Mouse (Mus musculus) gastrocnemius, postnatal 4 days (tissue): ENCODE data around the gene Ppm1e. TPM values are rescaled to one million over a fixed set of nuclear protein-coding genes. Genes with fewer than 3 reads are reported as not detected.
"Not testable (repeated sequence)": the region's sequence is repeated elsewhere in the genome, so short reads cannot be mapped to it uniquely, and the experiment has no call there.

ENCODE experiments used
- DNase-seq, 2 experiments: peaks; one replicate each; pipeline ENCODE4 v3.0.0; 2021 to 2022; ENCODE audit warnings: low spot score in 2 of 2, mixed read lengths in 2 of 2
- total RNA-seq, 2 experiments: library from RNA; stranded (reverse); gene quantifications; 2 replicates each; pipeline ENCODE4 v1.2.3; 2021

Gene Ppm1e
- total RNA-seq, 2 experiments from 2014 or later = 0.71 to 0.86 TPM

GRCm38 (mm10) chr11:87310309-87310708, 48.5 kb downstream of the Ppm1e start:
- no peak for DNase-seq

- DNase-seq = no peak
Observed at GRCm38 (mm10) chr11:87309329-87310074, 49.3 kb downstream of the Ppm1e start.

GRCm38 (mm10) chr11:87299066-87299465, 59.8 kb downstream of the Ppm1e start:
- no peak for DNase-seq

GRCm38 (mm10) chr11:87296467-87296866, 62.4 kb downstream of the Ppm1e start:
- DNase-seq = no peak

GRCm38 (mm10) chr11:87295636-87296035, 63.2 kb downstream of the Ppm1e start:
- DNase-seq = no peak

GRCm38 (mm10) chr11:87289313-87289712, 69.5 kb downstream of the Ppm1e start:
- no peak for DNase-seq

GRCm38 (mm10) chr11:87286194-87286593, 72.6 kb downstream of the Ppm1e start:
- no peak for DNase-seq

GRCm38 (mm10) chr11:87281907-87282475, 76.8 kb downstream of the Ppm1e start:
- DNase-seq = no peak

GRCm38 (mm10) chr11:87279461-87279860, 79.4 kb downstream of the Ppm1e start:
- DNase-seq = no peak

- DNase-seq = no peak
Observed at GRCm38 (mm10) chr11:87278807-87279206, 80.0 kb downstream of the Ppm1e start.

- peak in 1 of 2 experiments; percentile 15 for DNase-seq
Observed at GRCm38 (mm10) chr11:87276240-87276985, 82.4 kb downstream of the Ppm1e start.

- no peak for DNase-seq
Observed at GRCm38 (mm10) chr11:87275420-87276048, 83.3 kb downstream of the Ppm1e start.

- no peak for DNase-seq
Observed at GRCm38 (mm10) chr11:87272725-87273124, 86.1 kb downstream of the Ppm1e start.

GRCm38 (mm10) chr11:87271479-87271878, 87.3 kb downstream of the Ppm1e start:
- DNase-seq = no peak

GRCm38 (mm10) chr11:87270958-87271357, 87.9 kb downstream of the Ppm1e start:
- DNase-seq = no peak

GRCm38 (mm10) chr11:87270446-87270845, 88.4 kb downstream of the Ppm1e start:
- no peak for DNase-seq

GRCm38 (mm10) chr11:87268803-87269202, 90.0 kb downstream of the Ppm1e start:
- DNase-seq = no peak

- DNase-seq = no peak
Observed at GRCm38 (mm10) chr11:87266246-87266645, 92.6 kb downstream of the Ppm1e start.

- no peak for DNase-seq
Observed at GRCm38 (mm10) chr11:87263946-87264345, 94.9 kb downstream of the Ppm1e start.

- DNase-seq = not testable (repeated sequence)
Observed at GRCm38 (mm10) chr11:87261705-87262104, 97.1 kb downstream of the Ppm1e start.

- no peak for DNase-seq
Observed at GRCm38 (mm10) chr11:87259792-87260191, 99.0 kb downstream of the Ppm1e start.

GRCm38 (mm10) chr11:87257282-87257681, 101.5 kb downstream of the Ppm1e start:
- no peak for DNase-seq
